Mouse (Mus musculus) left cerebral cortex, adult 18-20 months (tissue): Measurements from ENCODE around the gene Rad51c. TPM values are rescaled to one million over a fixed set of nuclear protein-coding genes. Genes with fewer than 3 reads are reported as not detected.

Experiments used
- DNase-seq, 2 experiments: peaks; one replicate each; pipeline ENCODE4 v3.0.0; 2021 to 2022; ENCODE audit warnings: low spot score in 2 of 2, mixed read lengths in 1 of 2
- total RNA-seq, 2 experiments: library from RNA; stranded (reverse); gene quantifications; 2 replicates each; pipeline ENCODE4 v1.2.3; 2021

Rad51c gene
- total RNA-seq, 2 experiments from 2014 or later = 3.1 to 4.2 TPM

DNA sequence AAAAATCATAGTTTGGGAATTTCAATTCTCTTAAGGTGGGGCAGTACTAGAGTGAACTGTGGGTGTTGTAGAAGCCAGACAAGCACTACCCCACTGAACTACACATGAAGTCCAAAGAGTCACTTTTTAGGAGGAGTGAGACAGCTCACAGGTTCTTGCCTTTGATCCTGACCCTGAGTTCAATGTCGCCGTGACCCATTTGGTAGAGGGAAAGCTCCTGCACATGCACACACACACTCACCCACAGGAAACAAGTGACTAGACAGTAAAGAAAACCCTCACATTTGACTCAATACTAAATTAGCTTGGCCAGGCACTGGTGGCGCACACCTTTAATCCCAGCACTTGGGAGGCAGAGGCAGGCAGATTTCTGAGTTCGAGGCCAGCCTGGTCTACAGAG, 20.2 kb downstream of the Rad51c start:
- DNase-seq = no peak

DNA sequence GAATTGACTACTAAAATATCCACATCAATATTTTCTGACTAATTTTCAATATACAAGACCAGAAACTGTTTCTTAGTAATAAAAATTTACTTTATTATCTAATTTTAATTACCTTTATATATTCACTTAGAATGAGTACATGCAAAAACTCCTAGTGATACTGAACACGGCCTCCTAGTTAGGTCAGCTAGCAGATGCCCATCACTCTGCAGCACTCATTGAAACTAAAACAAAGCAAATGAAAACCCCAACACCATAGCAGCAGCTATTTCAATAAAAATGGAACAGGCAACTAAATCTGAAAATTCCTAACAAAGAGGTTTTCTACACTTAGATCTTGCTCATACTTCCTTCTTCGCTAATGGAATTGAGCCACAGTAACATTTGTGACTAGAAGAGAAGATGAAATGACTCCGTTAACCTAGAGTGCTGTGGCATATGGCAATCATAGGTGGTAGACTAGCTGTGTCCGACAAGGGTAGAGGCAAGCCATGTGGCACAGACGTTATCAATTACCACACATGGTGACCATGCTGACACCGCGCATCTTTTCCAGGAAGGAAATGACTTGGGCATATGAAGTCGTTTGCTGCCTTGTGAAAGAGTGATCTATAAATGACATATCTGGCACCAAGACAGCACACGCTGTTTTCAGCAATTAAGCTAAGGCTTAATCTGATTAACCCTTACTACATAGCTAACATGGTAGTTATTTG, 36.7 kb downstream of the Rad51c start:
- DNase-seq = no peak

- no peak for DNase-seq
These were observed 37.7 kb downstream of the Rad51c start for GRCm38 (mm10) chr11:87367061-87367460.

- DNase-seq = no peak
These were observed 39.6 kb downstream of the Rad51c start for GRCm38 (mm10) chr11:87365120-87365519.

DNA sequence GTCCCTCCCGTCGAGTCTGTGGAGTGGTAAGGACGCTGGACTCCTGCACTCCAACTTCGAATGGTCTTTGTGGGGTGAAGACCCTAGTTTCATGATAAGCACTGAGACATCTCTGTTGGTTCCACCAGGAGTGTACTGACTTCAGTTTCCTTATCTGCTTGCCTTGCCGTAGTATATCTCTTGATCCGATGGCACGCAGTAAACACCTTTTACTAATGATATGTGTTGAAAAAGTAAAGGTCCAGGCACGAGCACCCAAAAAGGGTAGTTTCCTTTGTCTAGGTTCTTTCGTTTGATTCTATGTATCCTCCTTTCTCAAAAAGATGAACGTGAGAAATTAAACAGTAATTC, 45.5 kb downstream of the Rad51c start:
- no peak for DNase-seq

DNA sequence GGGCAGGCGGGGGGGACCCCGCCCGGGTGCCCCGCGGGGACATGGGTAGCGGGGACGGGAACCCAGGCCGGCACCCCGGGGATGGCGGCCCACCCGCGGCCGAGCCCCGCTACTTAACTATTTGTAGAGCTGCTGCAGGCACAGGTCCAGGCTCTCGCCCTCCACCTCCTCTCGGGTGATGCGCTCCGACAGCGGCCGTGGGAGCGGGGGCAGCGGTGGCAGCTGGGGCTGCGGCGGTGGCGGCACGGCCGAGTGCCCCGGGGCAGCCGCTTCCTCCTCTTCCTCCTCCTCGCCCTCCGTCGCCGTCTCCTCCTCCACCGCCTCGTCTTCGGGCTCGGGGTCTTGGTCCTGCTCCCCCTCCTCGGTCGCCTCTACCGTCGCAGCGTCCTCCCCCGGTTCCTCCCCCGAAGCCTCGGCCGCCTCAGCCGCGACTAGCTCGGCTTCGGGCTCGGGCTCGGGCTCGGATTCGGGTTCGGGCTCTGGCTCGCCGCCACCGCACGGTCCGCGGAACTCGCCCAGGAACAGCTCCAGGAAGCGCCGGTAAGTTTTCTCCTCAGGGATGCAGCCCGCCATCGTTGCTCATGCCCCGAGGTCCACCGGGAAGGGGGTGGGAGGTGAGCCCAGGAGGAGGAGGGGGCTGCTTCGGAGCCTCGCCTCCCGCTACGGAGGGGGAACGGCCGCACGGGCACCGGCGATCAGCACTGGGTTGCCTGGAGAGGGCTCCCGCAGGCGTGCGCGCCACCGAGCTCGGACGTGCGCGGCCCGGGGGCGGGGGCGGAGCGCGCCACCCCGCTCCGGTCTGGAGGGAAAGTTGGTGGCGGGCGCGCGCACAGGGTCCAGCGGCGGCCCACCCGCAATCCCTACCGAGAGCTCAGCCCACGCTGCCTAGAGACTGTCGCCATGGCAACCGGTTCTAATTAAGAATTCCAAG, 46.2 kb downstream of the Rad51c start, which contains the start of gene Ppm1e:
Gene Ppm1e (minus strand): TSS at position 693 of the 931 bp plus-strand sequence.
- DNase-seq = peak; percentile 76 to 89

DNA sequence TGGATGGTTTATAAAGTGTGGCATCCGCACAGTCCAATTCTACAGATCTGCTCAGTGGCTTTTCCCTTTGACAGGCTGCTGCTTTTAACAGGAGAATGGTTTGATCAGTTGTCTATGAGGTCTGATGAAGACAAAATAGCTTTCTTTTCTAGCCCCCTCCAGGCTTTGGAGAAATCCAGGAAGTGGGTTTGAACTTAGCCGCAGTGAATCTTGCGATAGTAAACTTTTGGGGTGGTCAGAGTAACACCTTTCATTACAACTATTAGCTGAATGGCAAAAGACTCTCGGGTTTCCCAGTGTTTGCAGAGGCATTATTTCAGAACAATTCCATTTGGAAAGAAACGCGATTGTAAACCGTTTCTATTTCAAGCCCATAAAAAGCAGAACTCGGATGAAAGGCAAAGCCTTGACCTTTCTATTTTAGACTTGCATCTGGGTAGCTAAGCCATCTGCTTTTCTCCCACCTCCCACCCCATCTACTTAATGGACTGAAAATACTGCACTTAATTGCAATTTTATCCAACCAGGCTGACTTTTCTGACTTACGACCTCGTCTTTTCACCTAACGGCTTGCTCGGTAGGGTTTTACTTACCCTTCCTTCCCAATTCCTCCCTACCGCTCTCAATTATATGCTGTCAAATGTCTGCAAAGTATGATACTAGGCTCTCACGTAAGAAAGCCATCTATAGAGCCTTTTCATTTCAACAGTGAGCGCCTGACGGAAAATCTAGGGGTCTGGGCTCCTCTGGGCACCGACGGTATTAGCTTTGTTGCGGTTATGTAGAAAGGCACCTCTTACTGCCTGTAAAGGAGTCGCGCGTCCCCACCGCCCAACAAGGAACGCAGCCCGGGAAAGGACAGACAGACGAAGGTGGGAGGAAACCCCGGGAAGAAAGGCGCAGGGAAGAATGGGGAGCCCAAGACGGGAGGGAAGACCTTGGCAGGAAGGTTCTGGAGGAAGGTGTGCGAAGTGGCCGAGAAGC, 47.1 kb downstream of the Rad51c start:
- peak; percentile 20 to 52 for DNase-seq

GRCm38 (mm10) chr11:87354861-87355260, 49.9 kb downstream of the Rad51c start:
- DNase-seq = no peak

- no peak for DNase-seq
These were observed 51.0 kb downstream of the Rad51c start for GRCm38 (mm10) chr11:87353646-87354170.

Other genes starting within 250 kb of the Rad51c start
- gene Ppm1e, start 45.9 kb downstream of the Rad51c start, total RNA-seq = 100 to 1,000 TPM; 134 to 135 TPM
- under 1 TPM; 0.14 to 0.30 TPM for gene Tex14, start 111 bp upstream of the Rad51c start, total RNA-seq
- under 1 TPM in 1 of 2 experiments, not detected in 1; 0.21 TPM for gene Gm11492, start 161.7 kb upstream of the Rad51c start, total RNA-seq
- gene Sept4, start 163.9 kb upstream of the Rad51c start, total RNA-seq = 100 to 1,000 TPM; 175 to 183 TPM
- gene Mtmr4, start 187.2 kb upstream of the Rad51c start, total RNA-seq = 100 to 1,000 TPM in 1 of 2 experiments, 10 to 100 TPM in 1; 93.9 to 101 TPM
- under 1 TPM; 0.49 to 0.58 TPM for gene Hsf5, start 212.2 kb upstream of the Rad51c start, total RNA-seq